Mouse (Mus musculus): Measurements from ENCODE around the gene Sytl3. TPM values are rescaled to one million over a fixed set of nuclear protein-coding genes. Genes with fewer than 3 reads are reported as not detected.
"Not testable (repeated sequence)": the region's sequence is repeated elsewhere in the genome, so short reads cannot be mapped to it uniquely, and the experiment has no call there.

Sytl3 gene
- polyA plus RNA-seq, 1 experiment from 2014 or later, result 2.5 TPM

- not testable (repeated sequence) for H3K4me3 ChIP-seq (replicated peaks; ENCODE audit: low read depth, low read length); ATAC-seq (replicated peaks; ENCODE audit: low FRiP score, low read depth); H3K9me3 ChIP-seq (replicated peaks; ENCODE audit: low read length); H3K9ac ChIP-seq (ENCODE audit: low read depth, low read length); DNase-seq (ENCODE audit: low spot score); H3K27me3 ChIP-seq (ENCODE audit: insufficient read depth, low read length); H3K4me2 ChIP-seq (ENCODE audit: low read length); H3K27ac ChIP-seq; H3K4me1 ChIP-seq (replicated peaks; ENCODE audit: insufficient read depth, low read length); H3K36me3 ChIP-seq (ENCODE audit: insufficient read depth, low read length)
- WGBS, result 88% methylated on average over 5 of the region's 5 CpGs
Measured at GRCm38 (mm10) chr17:6707422-6707821, 48.5 kb downstream of the Sytl3 start.

- WGBS, result 95% methylated on average over 2 of the region's 2 CpGs
- not testable (repeated sequence) for H3K27ac ChIP-seq; DNase-seq (ENCODE audit: low spot score); ATAC-seq (replicated peaks; ENCODE audit: low FRiP score, low read depth); H3K4me2 ChIP-seq (ENCODE audit: low read length); H3K9me3 ChIP-seq (replicated peaks; ENCODE audit: low read length); H3K4me3 ChIP-seq (replicated peaks; ENCODE audit: low read depth, low read length); H3K9ac ChIP-seq (ENCODE audit: low read depth, low read length); H3K36me3 ChIP-seq (ENCODE audit: insufficient read depth, low read length); H3K27me3 ChIP-seq (ENCODE audit: insufficient read depth, low read length); H3K4me1 ChIP-seq (replicated peaks; ENCODE audit: insufficient read depth, low read length)
Measured at GRCm38 (mm10) chr17:6708194-6708593, 49.3 kb downstream of the Sytl3 start.

GRCm38 (mm10) chr17:6713483-6713882 lies 54.6 kb downstream of the Sytl3 start:
- not testable (repeated sequence) for H3K9me3 ChIP-seq (replicated peaks; ENCODE audit: low read length); ATAC-seq (replicated peaks; ENCODE audit: low FRiP score, low read depth); H3K9ac ChIP-seq (ENCODE audit: low read depth, low read length); H3K4me3 ChIP-seq (replicated peaks; ENCODE audit: low read depth, low read length); H3K27me3 ChIP-seq (ENCODE audit: insufficient read depth, low read length); H3K4me1 ChIP-seq (replicated peaks; ENCODE audit: insufficient read depth, low read length); H3K27ac ChIP-seq; DNase-seq (ENCODE audit: low spot score); H3K36me3 ChIP-seq (ENCODE audit: insufficient read depth, low read length); H3K4me2 ChIP-seq (ENCODE audit: low read length)
- WGBS, result 54% methylated on average over 2 of the region's 2 CpGs

- not testable (repeated sequence) for DNase-seq (ENCODE audit: low spot score); H3K4me2 ChIP-seq (ENCODE audit: low read length); H3K4me3 ChIP-seq (replicated peaks; ENCODE audit: low read depth, low read length); H3K27me3 ChIP-seq (ENCODE audit: insufficient read depth, low read length); ATAC-seq (replicated peaks; ENCODE audit: low FRiP score, low read depth); H3K27ac ChIP-seq; H3K9ac ChIP-seq (ENCODE audit: low read depth, low read length); H3K4me1 ChIP-seq (replicated peaks; ENCODE audit: insufficient read depth, low read length); H3K9me3 ChIP-seq (replicated peaks; ENCODE audit: low read length); H3K36me3 ChIP-seq (ENCODE audit: insufficient read depth, low read length)
- WGBS, result 72% methylated on average over 7 of the region's 8 CpGs
Measured at GRCm38 (mm10) chr17:6713944-6714343, 55.1 kb downstream of the Sytl3 start.

- DNase-seq (ENCODE audit: low spot score) (peak; percentile 24), ATAC-seq (replicated peaks; ENCODE audit: low FRiP score, low read depth) (peak; percentile 95)
- Histone ChIP-seq H3K27ac (peak overlapping the region; percentile 72), H3K27me3 (ENCODE audit: insufficient read depth, low read length) (no peaks in the 10 kb centered on the region), H3K4me1 (replicated peaks; ENCODE audit: insufficient read depth, low read length) (0 out of 2 replicates have a peak, but pooled peaks cover 3% of the 10 kb centered on the region), H3K36me3 (ENCODE audit: insufficient read depth, low read length) (no peaks in the 10 kb centered on the region), H3K4me2 (ENCODE audit: low read length) (no peak overlapping the region), H3K9me3 (replicated peaks; ENCODE audit: low read length) (no peaks in the 10 kb centered on the region), H3K4me3 (replicated peaks; ENCODE audit: low read depth, low read length) (no peak overlapping the region), H3K9ac (ENCODE audit: low read depth, low read length) (no peak overlapping the region)
- WGBS, result 78% methylated on average over 12 of the region's 12 CpGs
- no peak for TF ChIP-seq CTCF (IDR thresholded peaks at IDR 0.05; ENCODE audit: low read depth)
Measured at GRCm38 (mm10) chr17:6727996-6728610, 69.2 kb downstream of the Sytl3 start.

GRCm38 (mm10) chr17:6729244-6729742 lies 70.4 kb downstream of the Sytl3 start:
- H3K9me3 ChIP-seq (replicated peaks; ENCODE audit: low read length), result no peaks in the 10 kb centered on the region
- 22% methylated on average over 6 of the region's 6 CpGs for WGBS
- no peaks in the 10 kb centered on the region for H3K36me3 ChIP-seq (ENCODE audit: insufficient read depth, low read length)
- ATAC-seq (replicated peaks; ENCODE audit: low FRiP score, low read depth), result no peak
- H3K4me3 ChIP-seq (replicated peaks; ENCODE audit: low read depth, low read length), result no peak overlapping the region
- H3K27me3 ChIP-seq (ENCODE audit: insufficient read depth, low read length), result no peaks in the 10 kb centered on the region
- peak; percentile 14 for DNase-seq (ENCODE audit: low spot score)
- peak overlapping the region; percentile 72 for H3K27ac ChIP-seq
- H3K9ac ChIP-seq (ENCODE audit: low read depth, low read length), result no peak overlapping the region
- no peak for TF ChIP-seq CTCF (IDR thresholded peaks at IDR 0.05; ENCODE audit: low read depth)
- H3K4me1 ChIP-seq (replicated peaks; ENCODE audit: insufficient read depth, low read length), result 0 out of 2 replicates have a peak, but pooled peaks cover 3% of the 10 kb centered on the region
- no peak overlapping the region for H3K4me2 ChIP-seq (ENCODE audit: low read length)

GRCm38 (mm10) chr17:6731132-6731531 lies 72.2 kb downstream of the Sytl3 start:
- H3K4me3 ChIP-seq (replicated peaks; ENCODE audit: low read depth, low read length), result no peak overlapping the region
- ATAC-seq (replicated peaks; ENCODE audit: low FRiP score, low read depth), result no peak
- H3K27ac ChIP-seq, result peak overlapping the region; percentile 61
- WGBS, result 56% methylated on average over 8 of the region's 8 CpGs
- no peak for TF ChIP-seq CTCF (IDR thresholded peaks at IDR 0.05; ENCODE audit: low read depth)
- H3K27me3 ChIP-seq (ENCODE audit: insufficient read depth, low read length), result no peaks in the 10 kb centered on the region
- H3K36me3 ChIP-seq (ENCODE audit: insufficient read depth, low read length), result no peaks in the 10 kb centered on the region
- DNase-seq (ENCODE audit: low spot score), result no peak
- no peak overlapping the region for H3K4me2 ChIP-seq (ENCODE audit: low read length)
- H3K4me1 ChIP-seq (replicated peaks; ENCODE audit: insufficient read depth, low read length), result peaks cover 3% of the 10 kb centered on the region; the same call in 1 of the 2 replicates
- H3K9me3 ChIP-seq (replicated peaks; ENCODE audit: low read length), result no peaks in the 10 kb centered on the region
- no peak overlapping the region for H3K9ac ChIP-seq (ENCODE audit: low read depth, low read length)
